Mouse (Mus musculus) skeletal muscle tissue, adult 2 months (tissue): ENCODE measurements around the gene Atrn.

Experiments
- DNase-seq: peaks from one replicate; pipeline ENCODE4 v3.0.0-alpha.2; 2012; ENCODE audit warnings: low read depth, low spot score

Gene Atrn

GRCm38 (mm10) chr2:131072536-131072935, 166.2 kb downstream of the Atrn start:
- DNase-seq: no peak
